Mouse (Mus musculus) layer of hippocampus, adult 8-10 months (tissue): ENCODE data around the gene Pik3ip1. TPM values are rescaled to one million over a fixed set of nuclear protein-coding genes. Genes with fewer than 3 reads are reported as not detected.

ENCODE experiments used
- DNase-seq, 2 experiments: peaks; one replicate each; pipeline ENCODE4 v3.0.0; 2022; ENCODE audit warnings: low spot score in 2 of 2
- total RNA-seq, 4 experiments: library from RNA; stranded (reverse); gene quantifications; 2 replicates each; pipeline ENCODE4 v1.2.4; 2022

The Pik3ip1 gene
- total RNA-seq, 4 experiments from 2014 or later, result 38.2 to 53.1 (median 46.4) TPM

GRCm38 (mm10) chr11:3302792-3303191, 27.4 kb upstream of the Pik3ip1 start:
- no peak for DNase-seq

GRCm38 (mm10) chr11:3305821-3306220, 24.4 kb upstream of the Pik3ip1 start:
- DNase-seq, result no peak

- no peak for DNase-seq
Observed at GRCm38 (mm10) chr11:3307875-3308274, 22.3 kb upstream of the Pik3ip1 start.

GRCm38 (mm10) chr11:3309884-3310283, 20.3 kb upstream of the Pik3ip1 start:
- DNase-seq, result no peak

GRCm38 (mm10) chr11:3310789-3311585, 19.2 kb upstream of the Pik3ip1 start:
- DNase-seq, result no peak

GRCm38 (mm10) chr11:3311586-3312347, 18.4 kb upstream of the Pik3ip1 start:
- no peak for DNase-seq

GRCm38 (mm10) chr11:3313294-3313693, 16.9 kb upstream of the Pik3ip1 start:
- DNase-seq, result no peak

GRCm38 (mm10) chr11:3314148-3314547, 16.1 kb upstream of the Pik3ip1 start:
- no peak for DNase-seq

- DNase-seq, result no peak
Observed at GRCm38 (mm10) chr11:3318286-3318685, 11.9 kb upstream of the Pik3ip1 start.

GRCm38 (mm10) chr11:3328271-3328670, 1.9 kb upstream of the Pik3ip1 start:
- DNase-seq, result no peak

GRCm38 (mm10) chr11:3328806-3329775, 1.1 kb upstream of the Pik3ip1 start:
- DNase-seq, result no peak

- DNase-seq, result peak; percentile 89 to 90
Observed at GRCm38 (mm10) chr11:3330566-3330965, 365 bp downstream of the Pik3ip1 start.

- DNase-seq, result no peak
Observed at GRCm38 (mm10) chr11:3330991-3331750, 970 bp downstream of the Pik3ip1 start.

GRCm38 (mm10) chr11:3331756-3332642, 1.8 kb downstream of the Pik3ip1 start:
- DNase-seq, result peak; percentile 93 to 94

- DNase-seq, result no peak
Observed at GRCm38 (mm10) chr11:3333111-3333695, 3.0 kb downstream of the Pik3ip1 start.

GRCm38 (mm10) chr11:3334141-3334710, 4.0 kb downstream of the Pik3ip1 start:
- no peak for DNase-seq

- DNase-seq, result no peak
Observed at GRCm38 (mm10) chr11:3334711-3335316, 4.6 kb downstream of the Pik3ip1 start.

GRCm38 (mm10) chr11:3335651-3336216, 5.5 kb downstream of the Pik3ip1 start:
- no peak for DNase-seq
